Mouse (Mus musculus): ENCODE results near the gene Retreg1. TPM values are rescaled to one million over a fixed set of nuclear protein-coding genes. Genes with fewer than 3 reads are reported as not detected.
A peak's percentile ranks its signal among the peaks of the same experiment; 100 is the strongest.

The Retreg1 gene
- total and polyA plus RNA-seq, 2 experiments from 2014 or later, result 28.0 to 29.0 TPM

DNA sequence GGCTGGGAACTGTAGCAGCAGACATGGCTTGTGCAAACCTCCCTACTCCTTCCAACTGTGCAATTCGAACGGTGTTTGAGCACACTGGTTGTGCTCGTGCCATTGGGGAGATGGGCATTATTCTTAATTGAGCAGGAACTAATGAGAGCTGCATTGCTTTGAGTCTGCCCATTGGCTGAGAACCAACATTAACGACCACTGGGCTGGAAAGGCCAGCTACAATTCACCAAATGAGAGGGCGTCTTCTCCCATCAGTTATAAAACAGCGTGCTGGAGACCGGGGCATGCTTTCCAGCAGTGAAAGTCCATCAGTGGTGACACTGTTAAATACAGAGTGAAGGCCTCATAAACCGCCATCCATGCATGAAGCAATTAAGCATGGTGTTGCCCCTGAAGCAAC, 178.7 kb downstream of the Retreg1 start:
- H3K4me2 ChIP-seq (ENCODE audit: low read depth, low read length, poor library complexity, severe bottlenecking), result no peak overlapping the region
- WGBS, result 54% methylated on average over 8 of the region's 8 CpGs
- H3K4me3 ChIP-seq (ENCODE audit: low read depth, low read length), result no peak overlapping the region
- TF ChIP-seq CTCF (IDR thresholded peaks at IDR 0.05), result no peak
- DNase-seq (ENCODE audit: low spot score), result peak; percentile 34
- H3K4me1 ChIP-seq (ENCODE audit: insufficient read depth, low read length), result no peaks in the 10 kb centered on the region
- no peak overlapping the region for H3K27ac ChIP-seq (ENCODE audit: low read depth, low read length)
- no peak overlapping the region for H3K9ac ChIP-seq (replicated peaks; ENCODE audit: low read length, poor library complexity, severe bottlenecking)
- H3K9me3 ChIP-seq (ENCODE audit: low read length), result no peaks in the 10 kb centered on the region
- no peaks in the 10 kb centered on the region for H3K27me3 ChIP-seq (ENCODE audit: insufficient read depth, low read length)
- H3K36me3 ChIP-seq (ENCODE audit: insufficient read depth, low read length), result no peaks in the 10 kb centered on the region
- ATAC-seq (ENCODE audit: low FRiP score), result no peak

- no peaks in the 10 kb centered on the region for H3K36me3 ChIP-seq (ENCODE audit: insufficient read depth, low read length)
- no peaks in the 10 kb centered on the region for H3K27me3 ChIP-seq (ENCODE audit: insufficient read depth, low read length)
- H3K27ac ChIP-seq (ENCODE audit: low read depth, low read length), result no peak overlapping the region
- H3K4me2 ChIP-seq (ENCODE audit: low read depth, low read length, poor library complexity, severe bottlenecking), result no peak overlapping the region
- H3K9ac ChIP-seq (replicated peaks; ENCODE audit: low read length, poor library complexity, severe bottlenecking), result no peak overlapping the region
- TF ChIP-seq CTCF (IDR thresholded peaks at IDR 0.05), result no peak
- WGBS, result 83% methylated on average over 5 of the region's 5 CpGs
- no peak overlapping the region for H3K4me3 ChIP-seq (ENCODE audit: low read depth, low read length)
- no peaks in the 10 kb centered on the region for H3K9me3 ChIP-seq (ENCODE audit: low read length)
- H3K4me1 ChIP-seq (ENCODE audit: insufficient read depth, low read length), result no peaks in the 10 kb centered on the region
- ATAC-seq (ENCODE audit: low FRiP score), result no peak
- DNase-seq (ENCODE audit: low spot score), result no peak
Measured at GRCm38 (mm10) chr15:26022636-26023035, 179.7 kb downstream of the Retreg1 start.

Small RNA genes within 50 kb of the gene (microRNA-seq; reads per million reads assigned to microRNA genes)
- gene Mir7212 (ENCODE audit: borderline number of aligned reads), result not detected

Other genes starting within 250 kb of the Retreg1 start
- 27.2 and 34.7 TPM in 2 replicates for gene Myo10, start 220.7 kb upstream of the Retreg1 start, total RNA-seq (2014; rRNA removed)
- 28.9 and 29.3 TPM in 2 replicates for gene Myo10, start 220.7 kb upstream of the Retreg1 start, polyA plus RNA-seq (2015; fragmentation: Nextera tagmentation; extraction: Ambion mirVana)
- gene Zfp622, start 141.2 kb downstream of the Retreg1 start, total RNA-seq (2014; rRNA removed), result 35.6 and 37.2 TPM in 2 replicates
- gene Zfp622, start 141.2 kb downstream of the Retreg1 start, polyA plus RNA-seq (2015; fragmentation: Nextera tagmentation; extraction: Ambion mirVana), result 28.6 and 33.9 TPM in 2 replicates

Measured in midbrain, postnatal 0 days (tissue).